Mouse (Mus musculus) MEL (cell line): ENCODE measurements around the gene Hs6st1.
A peak's percentile ranks its signal among the peaks of the same experiment; 100 is the strongest.

Experiments used
- CTCF ChIP-seq, 3 experiments: IDR thresholded peaks in 2 of 3; conservative IDR thresholded peaks in 1 of 3; 2 replicates each; pipeline ENCODE4 v1.5.1; 2011 to 2012; ENCODE audit warnings: low read length in 3 of 3, low read depth in 2 of 3, mild to moderate bottlenecking in 2 of 3, improper control_type of control experiment in 1 of 3, inconsistent platforms in 1 of 3, mixed read lengths in 1 of 3, moderate library complexity in 1 of 3; ENCODE audit not compliant: control insufficient read depth in 1 of 3, insufficient read depth in 1 of 3, poor library complexity in 1 of 3, severe bottlenecking in 1 of 3
- EP300 ChIP-seq, 2 experiments: IDR thresholded peaks; 2 replicates each; pipeline ENCODE4 v1.6.1; 2011; ENCODE audit warnings: improper control_type of control experiment in 2 of 2, low read length in 2 of 2, low read depth in 1 of 2, mild to moderate bottlenecking in 1 of 2
- GABPA ChIP-seq: IDR thresholded peaks from 2 replicates; pipeline ENCODE4 v1.6.1; 2012; ENCODE audit warnings: low read depth, mild to moderate bottlenecking, inconsistent platforms, low read length, improper control_type of control experiment, moderate library complexity
- NELFE ChIP-seq: IDR thresholded peaks from 2 replicates; pipeline ENCODE4 v1.6.1; 2011; ENCODE audit warnings: low read depth, low read length, improper control_type of control experiment
- POLR2A ChIP-seq, 2 experiments: IDR thresholded peaks; 2 replicates each; pipeline ENCODE4 v1.6.1; 2011 to 2012; ENCODE audit warnings: low read length in 2 of 2, mild to moderate bottlenecking in 2 of 2, control low read depth in 1 of 2, improper control_type of control experiment in 1 of 2, low read depth in 1 of 2, moderate library complexity in 1 of 2; ENCODE audit not compliant: control insufficient read depth in 1 of 2, insufficient read depth in 1 of 2, poor library complexity in 1 of 2
- RAD21 ChIP-seq: IDR thresholded peaks from 2 replicates; pipeline ENCODE4 v1.6.1; 2011; ENCODE audit warnings: mild to moderate bottlenecking, low read depth, low read length, improper control_type of control experiment
- RCOR1 ChIP-seq: IDR thresholded peaks from 2 replicates; pipeline ENCODE4 v1.6.1; 2012; ENCODE audit warnings: low read depth, mild to moderate bottlenecking, inconsistent platforms, low read length, improper control_type of control experiment
- USF1 ChIP-seq: IDR thresholded peaks from 2 replicates; pipeline ENCODE4 v1.6.1; 2014; ENCODE audit warnings: low read depth, mild to moderate bottlenecking, inconsistent platforms, low read length, improper control_type of control experiment, moderate library complexity

- TF ChIP-seq RCOR1 (no peak), RAD21 (peak; percentile 43), CTCF (IDR thresholded peaks at IDR 0.05 in 2 of 3, conservative IDR thresholded peaks at IDR 0.05 in 1 of 3; ENCODE audit: control insufficient read depth in 1 of 3, insufficient read depth in 1 of 3, low read depth in 2 of 3, low read length in 3 of 3, poor library complexity in 1 of 3, severe bottlenecking in 1 of 3) (peak; percentile 55 to 72 (median 66)), GABPA (no peak), EP300 (IDR thresholded peaks at IDR 0.05; ENCODE audit: low read depth in 1 of 2, low read length in 2 of 2) (no peak), NELFE (no peak), USF1 (no peak), POLR2A (IDR thresholded peaks at IDR 0.05; ENCODE audit: control insufficient read depth in 1 of 2, insufficient read depth in 1 of 2, low read depth in 1 of 2, low read length in 2 of 2, poor library complexity in 1 of 2) (no peak)
Observed at GRCm38 (mm10) chr1:36149411-36149810, 81.2 kb downstream of the Hs6st1 start.
